Mouse (Mus musculus): ENCODE measurements around the gene Pkp4.

Pkp4 gene

GRCm38 (mm10) chr2:59183541-59183940 is 22.9 kb downstream of the Pkp4 start:
- in situ Hi-C loops (cut with MboI, MseI) = no loop called here

GRCm38 (mm10) chr2:59184107-59185064 is 23.7 kb downstream of the Pkp4 start:
- in situ Hi-C loops (cut with MboI, MseI) = no loop called here

- in situ Hi-C loops (cut with MboI, MseI) = no loop called here
These were observed 25.5 kb downstream of the Pkp4 start for GRCm38 (mm10) chr2:59186122-59186521.

DNA sequence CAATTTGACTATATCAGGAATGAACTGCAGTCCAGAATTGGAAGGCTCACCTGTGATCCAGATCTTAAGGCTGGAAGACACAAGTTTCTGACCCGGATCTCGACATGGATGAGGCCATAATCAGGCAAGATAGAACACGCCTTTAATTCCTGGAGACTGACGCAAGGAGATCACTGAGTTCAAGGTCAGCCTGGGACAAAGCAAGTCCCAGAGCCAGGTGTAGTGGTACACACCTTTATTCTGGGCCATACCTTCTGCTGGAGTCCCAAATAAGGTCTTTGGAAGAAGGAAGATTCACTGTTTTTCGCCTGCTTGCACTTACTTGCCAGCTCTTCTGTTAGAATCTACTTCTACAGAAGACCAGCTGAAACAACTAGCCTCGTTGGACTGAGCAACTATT is 26.3 kb downstream of the Pkp4 start:
- in situ Hi-C loops (cut with MboI, MseI) = no loop called here

- in situ Hi-C loops (cut with MboI, MseI) = no loop called here
These were observed 27.7 kb downstream of the Pkp4 start for GRCm38 (mm10) chr2:59188306-59188705.

- in situ Hi-C loops (cut with MboI, MseI) = no loop called here
These were observed 29.1 kb downstream of the Pkp4 start for GRCm38 (mm10) chr2:59189661-59190185.

DNA sequence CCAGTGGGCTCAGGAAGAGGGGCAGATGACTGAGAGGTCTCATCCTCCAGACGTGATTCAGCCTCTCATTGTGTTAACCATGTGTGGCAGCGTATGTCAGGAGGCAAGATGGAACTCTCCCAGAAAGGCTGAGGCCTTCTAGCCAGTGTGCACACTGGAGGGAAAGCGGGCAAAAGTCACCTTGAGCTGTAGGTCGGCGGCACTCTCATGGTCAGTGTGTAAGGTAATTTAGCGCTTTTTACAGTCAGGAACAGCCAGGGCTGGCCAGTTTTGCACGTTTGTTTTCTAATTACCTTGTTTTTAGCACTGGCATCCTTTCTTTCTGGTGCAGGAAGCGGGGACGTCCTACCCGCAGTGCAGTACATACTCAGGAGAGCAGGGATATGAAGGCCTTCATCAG is 29.5 kb downstream of the Pkp4 start:
- in situ Hi-C loops (cut with MboI, MseI) = no loop called here

- in situ Hi-C loops (cut with MboI, MseI) = no loop called here
These were observed 30.8 kb downstream of the Pkp4 start for GRCm38 (mm10) chr2:59191466-59191865.

GRCm38 (mm10) chr2:59193117-59193516 is 32.5 kb downstream of the Pkp4 start:
- in situ Hi-C loops (cut with MboI, MseI) = no loop called here

DNA sequence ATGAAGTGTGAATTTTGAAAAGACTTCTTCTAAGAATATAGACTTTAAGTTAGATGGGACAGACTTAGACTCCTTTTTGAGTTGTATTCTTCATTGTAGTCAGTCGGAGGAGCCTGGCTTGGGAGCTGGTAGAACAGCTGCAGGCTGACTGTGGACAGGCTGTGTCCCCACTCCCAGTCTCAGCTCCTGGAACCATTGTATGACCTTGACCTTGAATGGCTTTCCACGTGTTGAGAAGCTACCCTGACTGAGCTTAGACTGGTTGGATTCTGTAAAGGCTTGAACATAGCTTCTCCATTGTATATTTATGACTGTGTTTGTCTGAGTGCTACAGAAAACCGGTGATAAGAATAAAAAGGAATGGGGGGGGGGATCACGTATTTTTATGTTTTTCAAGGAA is 36.5 kb downstream of the Pkp4 start:
- in situ Hi-C loops (cut with MboI, MseI) = no loop called here

DNA sequence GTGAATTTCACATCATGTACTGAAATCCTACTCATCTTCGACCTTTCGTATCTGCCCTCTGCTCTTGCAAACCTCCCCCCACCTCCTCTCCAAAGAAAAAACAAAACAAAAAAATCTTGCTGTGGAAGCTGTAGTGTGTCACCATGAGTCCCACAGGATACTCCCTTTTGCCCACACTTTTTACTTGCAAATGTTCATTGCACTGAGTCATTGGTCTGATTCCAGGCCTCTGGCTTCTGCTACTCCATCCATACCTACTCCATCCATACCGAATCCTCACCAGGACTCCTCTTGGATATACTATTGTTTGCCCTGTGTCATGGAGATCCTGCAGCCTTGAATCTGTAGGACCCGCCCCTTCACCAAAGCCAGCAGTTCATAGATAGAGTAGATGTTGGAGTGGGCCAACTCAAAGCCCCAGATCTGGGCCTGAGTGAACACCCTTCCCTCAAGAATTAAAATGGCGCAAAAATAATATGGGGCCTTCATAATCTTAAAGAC is 38.9 kb downstream of the Pkp4 start:
- in situ Hi-C loops (cut with MboI, MseI) = no loop called here

DNA sequence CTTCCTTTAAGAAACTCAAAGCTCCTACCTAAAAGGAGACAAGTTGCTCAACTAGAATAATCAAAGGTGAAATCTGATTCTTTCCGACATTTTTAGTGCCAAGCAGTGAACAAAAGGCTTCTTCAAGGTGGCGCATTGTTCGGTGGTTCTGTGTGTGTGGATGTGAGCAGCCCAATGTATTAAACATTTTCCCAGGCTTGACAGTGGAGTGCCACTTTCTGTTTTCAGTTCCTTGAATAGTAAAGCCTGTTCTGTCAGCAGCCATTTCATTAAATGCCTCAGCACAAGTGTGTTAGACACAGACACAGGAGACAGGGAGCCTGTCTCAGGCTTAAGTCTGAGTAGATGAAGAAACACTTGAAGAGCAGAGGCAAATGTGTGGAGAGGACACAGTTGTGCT is 39.9 kb downstream of the Pkp4 start:
- in situ Hi-C loops (cut with MboI, MseI) = no loop called here

- in situ Hi-C loops (cut with MboI, MseI) = no loop called here
These were observed 42.3 kb downstream of the Pkp4 start for GRCm38 (mm10) chr2:59202930-59203329.

DNA sequence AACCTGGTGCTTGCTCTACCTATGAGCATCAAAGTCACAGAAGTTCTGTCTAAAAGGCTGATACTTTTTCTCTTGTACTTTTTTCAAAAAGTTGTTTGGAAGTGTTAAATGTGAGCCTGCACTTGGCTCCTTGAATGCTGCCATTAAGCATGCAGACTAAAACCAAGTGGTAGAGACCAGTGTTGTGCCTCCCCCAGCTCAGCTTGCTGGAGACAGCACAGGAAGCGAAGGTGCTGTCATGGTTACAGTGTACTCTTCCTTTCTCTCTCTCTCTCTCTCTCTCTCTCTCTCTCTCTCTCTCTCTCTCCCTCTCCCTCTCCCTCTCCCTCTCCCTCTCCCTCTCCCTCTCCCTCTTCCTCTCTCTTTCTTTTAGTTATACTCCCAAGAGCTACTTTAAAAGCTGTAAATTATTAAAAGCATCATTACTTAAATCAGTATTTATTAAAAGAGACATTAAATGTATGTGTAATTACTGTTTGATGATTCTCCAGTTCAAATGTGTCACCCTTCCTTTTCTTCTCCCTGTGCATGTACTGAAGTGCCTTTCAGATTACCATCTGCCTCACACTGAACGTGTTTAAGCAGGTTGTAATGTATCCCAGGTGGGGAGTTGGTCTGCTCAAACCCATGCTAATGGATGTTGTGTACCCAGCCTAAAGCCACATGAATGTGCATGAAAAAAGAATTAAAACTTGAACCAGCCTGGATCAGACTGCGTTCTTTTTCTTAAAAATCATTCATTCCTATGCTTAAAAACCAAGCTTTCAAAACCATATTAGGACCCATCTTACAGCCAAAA is 43.2 kb downstream of the Pkp4 start:
- in situ Hi-C loops (cut with MboI, MseI) = no loop called here

DNA sequence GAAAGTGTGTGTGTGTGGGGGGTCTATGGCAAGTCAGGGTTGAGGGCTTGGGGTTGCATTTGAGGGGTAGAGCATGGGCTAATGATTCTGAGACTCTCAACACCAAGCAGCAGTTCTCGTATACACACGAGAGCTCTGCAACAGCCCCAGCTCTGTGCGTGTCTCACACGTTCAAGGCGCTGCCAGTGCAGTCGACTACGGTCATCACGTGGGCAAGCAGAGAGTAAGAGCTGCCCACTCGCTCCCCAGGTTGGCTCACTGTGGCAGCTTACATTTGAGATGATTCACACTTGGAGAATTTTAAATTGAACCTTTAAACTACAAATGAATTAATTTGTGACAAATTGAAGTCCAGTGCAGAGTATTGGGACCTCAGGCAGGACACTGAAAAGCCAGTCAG is 44.4 kb downstream of the Pkp4 start:
- in situ Hi-C loops (cut with MboI, MseI) = no loop called here

- in situ Hi-C loops (cut with MboI, MseI) = no loop called here
These were observed 45.5 kb downstream of the Pkp4 start for GRCm38 (mm10) chr2:59206190-59206589.

- in situ Hi-C loops (cut with MboI, MseI) = no loop called here
These were observed 46.6 kb downstream of the Pkp4 start for GRCm38 (mm10) chr2:59207240-59207639.

DNA sequence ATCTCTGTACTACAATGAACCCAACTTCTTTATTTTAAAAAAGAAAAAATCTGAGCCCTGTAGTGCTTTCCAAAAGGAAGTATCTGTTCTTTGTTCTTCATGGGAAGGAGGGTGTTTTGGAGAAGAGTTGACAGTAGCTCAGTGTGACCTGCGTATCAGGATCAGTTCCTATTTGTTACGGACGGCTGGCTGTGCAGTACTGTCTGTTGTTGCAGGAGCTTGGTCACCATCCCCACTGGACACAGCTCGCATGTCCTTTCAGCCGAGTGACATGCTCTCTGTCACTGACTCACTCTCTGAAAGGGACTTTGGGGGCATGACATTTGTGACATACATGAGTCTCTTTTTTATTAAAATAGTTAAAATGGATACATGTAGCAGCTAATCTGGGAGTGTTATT is 47.1 kb downstream of the Pkp4 start:
- in situ Hi-C loops (cut with MboI, MseI) = no loop called here

DNA sequence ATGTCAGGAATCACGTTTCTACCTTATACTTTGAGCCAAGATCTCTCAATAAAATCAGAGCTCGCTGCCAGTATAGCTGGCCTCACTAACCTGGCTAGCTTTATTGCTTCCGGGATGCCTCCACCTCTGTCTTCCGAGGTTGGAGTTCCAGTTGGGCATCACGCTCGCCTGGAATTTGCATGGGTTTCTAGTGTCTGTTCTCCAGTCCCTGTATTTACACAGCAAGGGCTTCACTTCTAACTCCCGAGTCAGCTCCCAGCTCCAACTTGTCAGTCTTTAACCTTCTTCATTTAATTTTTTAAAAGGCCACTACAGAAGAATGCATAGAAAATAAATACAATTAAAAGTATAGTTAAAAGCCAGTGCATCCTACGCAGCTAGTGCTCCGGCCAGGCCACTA is 47.6 kb downstream of the Pkp4 start:
- in situ Hi-C loops (cut with MboI, MseI) = no loop called here

GRCm38 (mm10) chr2:59211051-59211450 is 50.4 kb downstream of the Pkp4 start:
- in situ Hi-C loops (cut with MboI, MseI) = no loop called here

GRCm38 (mm10) chr2:59212430-59212829 is 51.8 kb downstream of the Pkp4 start:
- in situ Hi-C loops (cut with MboI, MseI) = no loop called here

DNA sequence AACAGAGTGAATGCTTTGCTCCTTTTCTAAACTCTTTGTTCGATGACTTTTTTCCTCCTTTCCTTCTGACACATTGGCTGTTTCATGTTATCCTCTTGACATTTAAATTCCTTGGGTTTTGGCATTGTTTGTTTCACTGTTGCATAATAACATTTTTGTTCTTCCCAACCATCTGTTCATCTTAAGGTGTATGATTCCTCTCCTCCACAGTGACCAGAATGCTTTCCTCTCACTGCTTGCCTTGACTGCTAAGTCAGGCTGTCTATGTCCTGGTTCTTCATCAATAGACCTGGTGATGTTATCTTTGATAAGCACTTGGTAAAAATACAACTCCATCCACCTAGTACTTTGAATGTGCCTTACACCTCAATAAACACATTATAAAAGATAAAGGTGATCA is 52.2 kb downstream of the Pkp4 start:
- in situ Hi-C loops (cut with MboI, MseI) = no loop called here

Data from regulatory T cell (primary cell).